Mouse (Mus musculus) liver, adult 2 months (tissue): Measurements from ENCODE around the gene Fcrlb.

Experiments
- CTCF ChIP-seq: fragments of 200-500 bp; IDR thresholded peaks from 2 replicates; pipeline ENCODE4 v1.5.1; 2011; ENCODE audit warnings: low read depth, low read length, control low read depth
- POLR2A ChIP-seq: fragments of 200-500 bp; IDR thresholded peaks from 2 replicates; pipeline ENCODE4 v1.6.1; 2011; ENCODE audit warnings: low read length, control low read depth; ENCODE audit not compliant: insufficient read depth; ENCODE audit errors: extremely low read depth

DNA sequence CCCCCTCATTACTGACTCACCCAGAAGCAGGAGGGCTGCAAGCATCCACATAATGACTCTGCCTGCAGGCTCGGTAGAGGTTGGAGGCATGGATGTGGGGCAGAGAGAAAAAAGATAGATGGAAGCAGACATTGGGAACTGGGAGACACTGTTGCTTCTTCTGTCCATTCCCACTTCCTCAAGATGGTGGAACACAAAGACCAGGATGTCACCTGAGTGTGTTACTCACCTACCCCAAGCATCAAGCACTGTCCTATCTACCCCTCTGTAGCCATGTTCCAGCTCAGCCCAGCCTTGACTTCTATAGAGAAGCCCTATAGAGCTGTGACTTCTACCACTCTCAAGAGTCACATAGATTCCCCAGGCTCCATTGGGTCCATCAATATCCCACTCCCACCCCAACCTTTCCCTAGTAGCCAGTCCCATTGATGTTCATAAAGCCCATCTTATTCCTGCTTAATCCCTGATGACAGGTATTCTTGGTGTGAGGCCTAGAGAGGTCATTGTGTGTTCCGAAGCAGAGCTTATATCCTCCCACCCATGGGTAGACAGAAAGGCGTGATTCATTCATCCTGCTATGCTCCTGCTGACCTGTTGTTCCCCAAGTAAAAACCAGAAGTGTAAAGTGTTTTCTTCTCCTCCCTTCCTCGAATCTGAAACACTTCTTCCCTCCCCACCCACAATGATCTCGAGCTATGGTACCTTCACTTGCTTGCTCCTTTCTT lies at the start of gene Fcrlb:
- TF ChIP-seq CTCF: no peak
- no peak for TF ChIP-seq POLR2A
